Mouse (Mus musculus) bone marrow, adult 2 months (tissue): ENCODE measurements around the gene Fam83g.

Experiments
- CTCF ChIP-seq: fragments of 200-500 bp; IDR thresholded peaks from 2 replicates; pipeline ENCODE4 v1.5.1; 2011; ENCODE audit warnings: low read length, control low read depth; ENCODE audit not compliant: control insufficient read depth, insufficient read depth
- POLR2A ChIP-seq: fragments of 200-500 bp; IDR thresholded peaks from 2 replicates; pipeline ENCODE4 v1.6.1; 2011; ENCODE audit warnings: low read depth, mild to moderate bottlenecking, control low read depth, low read length, borderline replicate concordance; ENCODE audit not compliant: control insufficient read depth

DNA sequence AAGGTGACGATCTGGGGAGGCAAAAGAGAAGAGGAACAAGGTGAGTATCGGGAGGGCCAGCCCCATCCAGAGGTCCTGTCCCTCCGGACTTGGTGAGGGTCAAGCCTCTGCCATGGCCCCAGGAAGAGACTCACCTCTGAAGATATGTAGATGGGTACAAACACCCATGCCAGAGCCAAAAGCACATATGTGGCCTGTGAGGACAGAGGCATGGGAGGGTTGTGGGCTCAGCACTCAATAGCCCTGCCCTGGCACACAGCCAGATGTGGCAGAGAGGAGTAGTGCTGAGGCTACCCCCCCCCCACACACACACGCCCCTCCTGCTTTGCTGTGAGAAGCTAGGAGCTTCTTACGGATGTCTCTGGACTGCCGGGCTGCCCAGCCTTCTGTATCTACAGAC is 31.2 kb downstream of the Fam83g start:
- TF ChIP-seq POLR2A (no peak), CTCF (no peak)
